Mouse (Mus musculus) cortical plate, adult 2 months (tissue): ENCODE measurements around the gene Saysd1. TPM values are rescaled to one million over a fixed set of nuclear protein-coding genes. Genes with fewer than 3 reads are reported as not detected.

ENCODE experiments used
- H3K27ac ChIP-seq: fragments of 200-500 bp; 2 replicates; pipeline ENCODE4 v1.5.1; 2012; ENCODE audit warnings: low read length, control low read depth, inconsistent platforms; ENCODE audit not compliant: insufficient read depth
- H3K4me1 ChIP-seq: fragments of 200-500 bp; 2 replicates; pipeline ENCODE4 v1.6.1; 2011; ENCODE audit warnings: low read length; ENCODE audit not compliant: control insufficient read depth, insufficient read depth
- H3K4me3 ChIP-seq: fragments of 200-500 bp; 2 replicates; pipeline ENCODE4 v1.5.1; 2011; ENCODE audit warnings: mild to moderate bottlenecking, low read length, control low read depth; ENCODE audit not compliant: insufficient read depth
- CTCF ChIP-seq: fragments of 200-500 bp; IDR thresholded peaks from 2 replicates; pipeline ENCODE4 v1.5.1; 2011; ENCODE audit warnings: mild to moderate bottlenecking, control low read depth, low read length; ENCODE audit not compliant: insufficient read depth; ENCODE audit errors: extremely low read depth
- POLR2A ChIP-seq: fragments of 200-500 bp; IDR thresholded peaks from 2 replicates; pipeline ENCODE4 v1.6.1; 2011; ENCODE audit warnings: mild to moderate bottlenecking, low read length, control low read depth; ENCODE audit not compliant: insufficient read depth; ENCODE audit errors: extremely low read depth
- polyA plus RNA-seq: library from polyadenylated mRNA; depleted of rRNA; stranded (reverse); fragments of >200 nt; gene quantifications from 2 replicates; pipeline ENCODE4 v1.2.3, GENCODE M21; 2012

Saysd1 gene
- polyA plus RNA-seq, 1 experiment: 8.3 TPM

GRCm38 (mm10) chr14:20177494-20178123, 39.3 kb upstream of the Saysd1 start:
- 0 out of 2 replicates have a peak, but pooled peaks cover 2% of the 10 kb centered on the region for H3K4me1 ChIP-seq
- H3K4me3 ChIP-seq: no peak overlapping the region
- TF ChIP-seq POLR2A (no peak), CTCF (no peak)
- H3K27ac ChIP-seq: no peak overlapping the region

- Histone ChIP-seq H3K4me3 (no peak overlapping the region), H3K27ac (no peak overlapping the region), H3K4me1 (no peaks in the 10 kb centered on the region)
- TF ChIP-seq POLR2A: no peak
- TF ChIP-seq CTCF: no peak
Measured at GRCm38 (mm10) chr14:20175705-20176104, 37.4 kb upstream of the Saysd1 start.

GRCm38 (mm10) chr14:20175114-20175513, 36.8 kb upstream of the Saysd1 start:
- no peaks in the 10 kb centered on the region for H3K4me1 ChIP-seq
- no peak overlapping the region for H3K27ac ChIP-seq
- TF ChIP-seq POLR2A (no peak), CTCF (no peak)
- no peak overlapping the region for H3K4me3 ChIP-seq

GRCm38 (mm10) chr14:20174696-20175095, 36.4 kb upstream of the Saysd1 start:
- H3K4me3 ChIP-seq: no peak overlapping the region
- H3K4me1 ChIP-seq: no peaks in the 10 kb centered on the region
- TF ChIP-seq CTCF (no peak), POLR2A (no peak)
- no peak overlapping the region for H3K27ac ChIP-seq

- TF ChIP-seq POLR2A: no peak
- no peak for TF ChIP-seq CTCF
- H3K4me1 ChIP-seq: no peaks in the 10 kb centered on the region
- H3K4me3 ChIP-seq: no peak overlapping the region
- H3K27ac ChIP-seq: no peak overlapping the region
Measured at GRCm38 (mm10) chr14:20173873-20174490, 35.6 kb upstream of the Saysd1 start.

- no peak overlapping the region for H3K27ac ChIP-seq
- no peak overlapping the region for H3K4me3 ChIP-seq
- no peaks in the 10 kb centered on the region for H3K4me1 ChIP-seq
- TF ChIP-seq CTCF (no peak), POLR2A (no peak)
Measured at GRCm38 (mm10) chr14:20172924-20173323, 34.6 kb upstream of the Saysd1 start.

- Histone ChIP-seq H3K4me3 (no peak overlapping the region), H3K27ac (no peak overlapping the region), H3K4me1 (no peaks in the 10 kb centered on the region)
- TF ChIP-seq POLR2A: no peak
Measured at GRCm38 (mm10) chr14:20172509-20172908, 34.2 kb upstream of the Saysd1 start.

- Histone ChIP-seq H3K4me3 (no peak overlapping the region), H3K4me1 (no peaks in the 10 kb centered on the region), H3K27ac (no peak overlapping the region)
- TF ChIP-seq CTCF (no peak), POLR2A (no peak)
Measured at GRCm38 (mm10) chr14:20171840-20172239, 33.5 kb upstream of the Saysd1 start.

GRCm38 (mm10) chr14:20169251-20169650, 30.9 kb upstream of the Saysd1 start:
- Histone ChIP-seq H3K4me3 (no peak overlapping the region), H3K27ac (no peak overlapping the region), H3K4me1 (no peaks in the 10 kb centered on the region)
- TF ChIP-seq POLR2A (no peak), CTCF (no peak)

GRCm38 (mm10) chr14:20168478-20168877, 30.1 kb upstream of the Saysd1 start:
- no peak overlapping the region for H3K27ac ChIP-seq
- no peak for TF ChIP-seq CTCF
- no peak for TF ChIP-seq POLR2A

GRCm38 (mm10) chr14:20168054-20168453, 29.7 kb upstream of the Saysd1 start:
- no peaks in the 10 kb centered on the region for H3K4me1 ChIP-seq
- no peak overlapping the region for H3K27ac ChIP-seq
- TF ChIP-seq CTCF (no peak), POLR2A (no peak)
- no peak overlapping the region for H3K4me3 ChIP-seq

More at GRCm38 (mm10) chr14:20168478-20168877, 30.1 kb upstream of the Saysd1 start:
- H3K4me1 ChIP-seq: no peaks in the 10 kb centered on the region
- H3K4me3 ChIP-seq: no peak overlapping the region
